Comparison of ENCODE assay signal across 8 mouse cellular contexts in the genomic region with DNA sequence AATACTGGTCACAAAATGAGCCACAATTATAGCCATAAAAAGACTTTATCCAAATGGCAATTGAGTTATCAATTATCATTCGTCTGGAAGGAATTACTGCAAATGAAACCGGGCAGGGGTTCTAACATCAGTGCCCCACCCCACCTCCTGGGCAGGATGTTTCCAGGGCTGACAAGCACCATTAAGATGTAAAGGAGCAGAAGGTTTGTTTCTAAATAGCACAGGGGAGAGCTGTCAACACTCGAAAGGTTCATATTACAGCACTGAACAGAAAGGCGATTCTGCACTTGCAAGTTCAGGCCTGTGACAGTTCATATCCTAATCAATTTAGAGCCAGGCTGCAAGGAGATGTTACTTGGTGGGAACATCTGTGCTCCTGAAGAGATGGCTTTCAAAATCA. TPM values are rescaled to one million over a fixed set of nuclear protein-coding genes. Genes with fewer than 3 reads are reported as not detected.
DNase-seq lines count a peak whose midpoint lies in the region; ATAC-seq lines count a peak whose summit lies in the region.

No protein-coding gene starts in this region.

- WGBS in intestine, embryonic 14.5 days = 27% methylated on average over 4 of the region's 4 CpGs
- WGBS in intestine, embryonic 15.5 days = 45% methylated on average over 4 of the region's 4 CpGs
- 9% methylated on average over 4 of the region's 4 CpGs for WGBS in forebrain, embryonic 12.5 days
- 15% methylated on average over 4 of the region's 4 CpGs for WGBS in midbrain, embryonic 11.5 days

- no peak overlapping the region for H3K4me3 ChIP-seq in intestine, embryonic 14.5 days (ENCODE audit: low read depth, low read length)
- H3K4me3 ChIP-seq in intestine, embryonic 15.5 days (replicated peaks) = no peak overlapping the region
- peak overlapping the region; percentile 63; the same call in 1 of the 2 replicates for H3K4me3 ChIP-seq in forebrain, embryonic 12.5 days (replicated peaks)
- H3K4me3 ChIP-seq in midbrain, embryonic 11.5 days (ENCODE audit: low read depth, low read length) = no peak overlapping the region

- H3K4me2 ChIP-seq in intestine, embryonic 14.5 days (ENCODE audit: low read length) = peak overlapping the region; percentile 11; the same call in 1 of the 2 replicates
- H3K4me2 ChIP-seq in intestine, embryonic 15.5 days (replicated peaks) = no peak overlapping the region
- peak overlapping the region; percentile 64 for H3K4me2 ChIP-seq in forebrain, embryonic 12.5 days
- H3K4me2 ChIP-seq in midbrain, embryonic 11.5 days = peak overlapping the region; percentile 74

- no peaks in the 10 kb centered on the region for H3K27me3 ChIP-seq in intestine, embryonic 14.5 days (replicated peaks; ENCODE audit: control insufficient read depth, insufficient read depth, low read length)
- H3K27me3 ChIP-seq in intestine, embryonic 15.5 days (replicated peaks) = no peaks in the 10 kb centered on the region
- H3K27me3 ChIP-seq in forebrain, embryonic 12.5 days = peaks cover 5% of the 10 kb centered on the region; the same call in 1 of the 2 replicates
- peaks cover 3% of the 10 kb centered on the region; the same call in 1 of the 2 replicates for H3K27me3 ChIP-seq in midbrain, embryonic 11.5 days (ENCODE audit: control insufficient read depth, insufficient read depth, low read length)

- no peaks in the 10 kb centered on the region for H3K9me3 ChIP-seq in intestine, embryonic 14.5 days (ENCODE audit: control insufficient read depth, low read length)
- H3K9me3 ChIP-seq in intestine, embryonic 15.5 days = no peaks in the 10 kb centered on the region
- H3K9me3 ChIP-seq in forebrain, embryonic 12.5 days = no peaks in the 10 kb centered on the region
- H3K9me3 ChIP-seq in midbrain, embryonic 11.5 days (ENCODE audit: control insufficient read depth, low read length) = no peaks in the 10 kb centered on the region

- no peak overlapping the region for H3K27ac ChIP-seq in intestine, embryonic 14.5 days (ENCODE audit: low read depth)
- no peak overlapping the region for H3K27ac ChIP-seq in intestine, embryonic 15.5 days
- no peak overlapping the region for H3K27ac ChIP-seq in forebrain, embryonic 12.5 days
- no peak overlapping the region for H3K27ac ChIP-seq in midbrain, embryonic 11.5 days (ENCODE audit: low read depth, low read length)

- H3K4me1 ChIP-seq in intestine, embryonic 14.5 days (replicated peaks; ENCODE audit: control insufficient read depth, insufficient read depth, low read length) = peaks cover 33% of the 10 kb centered on the region
- H3K4me1 ChIP-seq in intestine, embryonic 15.5 days (replicated peaks) = peaks cover 19% of the 10 kb centered on the region
- H3K4me1 ChIP-seq in forebrain, embryonic 12.5 days = peaks cover 47% of the 10 kb centered on the region
- H3K4me1 ChIP-seq in midbrain, embryonic 11.5 days (ENCODE audit: control insufficient read depth, insufficient read depth, low read length) = peaks cover 21% of the 10 kb centered on the region

- no peaks in the 10 kb centered on the region for H3K36me3 ChIP-seq in intestine, embryonic 14.5 days (ENCODE audit: control insufficient read depth, insufficient read depth, low read length)
- no peaks in the 10 kb centered on the region for H3K36me3 ChIP-seq in intestine, embryonic 15.5 days
- no peaks in the 10 kb centered on the region for H3K36me3 ChIP-seq in forebrain, embryonic 12.5 days (replicated peaks)
- H3K36me3 ChIP-seq in midbrain, embryonic 11.5 days (ENCODE audit: control insufficient read depth, insufficient read depth, low read length) = no peaks in the 10 kb centered on the region

- no peak for ATAC-seq in intestine, embryonic 14.5 days (replicated peaks; ENCODE audit: low FRiP score, low TSS enrichment, low read depth)
- ATAC-seq in intestine, embryonic 15.5 days = no peak
- no peak for ATAC-seq in forebrain, embryonic 12.5 days (ENCODE audit: low FRiP score)
- no peak for ATAC-seq in midbrain, embryonic 11.5 days (ENCODE audit: low FRiP score)
- no peak for ATAC-seq in granulocyte monocyte progenitor cell, adult 5-6 weeks (replicated peaks; ENCODE audit: poor library complexity, severe bottlenecking)

- no peak for DNase-seq in intestine, embryonic 14.5 days (ENCODE audit: low spot score)
- DNase-seq in NIH3T3 (ENCODE audit: low read depth) = peak; percentile 36
- DNase-seq in midbrain, embryonic 11.5 days (ENCODE audit: low spot score, missing footprints) = no peak
- DNase-seq in adrenal gland, adult 8-10 months = no peak
- no peak for DNase-seq in spleen, adult 18-20 months

- no peak overlapping the region for H3K9ac ChIP-seq in intestine, embryonic 14.5 days (ENCODE audit: low read length)
- H3K9ac ChIP-seq in intestine, embryonic 15.5 days = no peak overlapping the region
- H3K9ac ChIP-seq in forebrain, embryonic 12.5 days = no peak overlapping the region
- H3K9ac ChIP-seq in midbrain, embryonic 11.5 days (ENCODE audit: low read length) = no peak overlapping the region

RNA-seq across cellular contexts. Expression of a gene that starts 3.3 kb away (rescaled TPM):
- 69.3 and 75.4 TPM in 2 replicates for polyA plus RNA-seq in intestine, embryonic 14.5 days (2014; fragmentation: Nextera tagmentation; extraction: Ambion mirVana)
- polyA plus RNA-seq in intestine, embryonic 15.5 days (2015; fragmentation: Nextera tagmentation; extraction: Ambion mirVana) = 79.9 and 82.9 TPM in 2 replicates
- 92.0 and 94.6 TPM in 2 replicates for polyA plus RNA-seq in forebrain, embryonic 12.5 days (2016; fragmentation: Nextera tagmentation; extraction: Ambion mirVana)
- polyA plus RNA-seq in midbrain, embryonic 11.5 days (2014; fragmentation: Nextera tagmentation; extraction: Ambion mirVana) = 64.5 and 66.9 TPM in 2 replicates
- total RNA-seq in granulocyte monocyte progenitor cell, adult 5-6 weeks (2014; fragmentation: Nextera tagmentation) = 25.4 and 33.9 TPM in 2 replicates
- 33.6 and 46.5 TPM in 2 replicates for total RNA-seq in granulocyte monocyte progenitor cell, adult 5-6 weeks (2017)
- 100 to 1,000 TPM; 150 to 176 (median 164) TPM for total RNA-seq in adrenal gland, adult 8-10 months (2022)
